14 mouse cellular contexts compared by ENCODE assay signal in genomic region chr7:51754208-51754888, GRCm38 (mm10).
DNase-seq lines count a peak whose midpoint lies in the region; ATAC-seq and TF ChIP-seq lines count a peak whose summit lies in the region.
"Had no signal": no experiment of that assay in that cellular context is flagged by ENCODE, and none has a peak within 500 bp of the region (broad histone marks: within the 10 kb centered on the region; RNA-seq: fewer than 3 reads in every experiment).

No protein-coding gene starts in this region.

- no peak overlapping the region for H3K9ac ChIP-seq in kidney, embryonic 15.5 days
- H3K9ac ChIP-seq in embryonic facial prominence, embryonic 14.5 days (ENCODE audit: low read depth, low read length): no peak overlapping the region
- no peak overlapping the region for H3K9ac ChIP-seq in neural tube, embryonic 13.5 days
- no peak overlapping the region for H3K9ac ChIP-seq in forebrain, postnatal 0 days
- H3K9ac ChIP-seq: embryonic facial prominence, embryonic 12.5 days; heart, embryonic 15.5 days had no signal

- H3K4me1 ChIP-seq in kidney, embryonic 15.5 days: 0 out of 2 replicates have a peak, but pooled peaks cover 4% of the 10 kb centered on the region
- H3K4me1 ChIP-seq in embryonic facial prominence, embryonic 14.5 days (ENCODE audit: control insufficient read depth, insufficient read depth, low read length): no peaks in the 10 kb centered on the region; the same call in 1 of the 2 replicates
- peaks cover 17% of the 10 kb centered on the region for H3K4me1 ChIP-seq in midbrain, embryonic 10.5 days
- peaks cover 28% of the 10 kb centered on the region for H3K4me1 ChIP-seq in neural tube, embryonic 13.5 days (replicated peaks)
- H3K4me1 ChIP-seq in forebrain, postnatal 0 days (ENCODE audit: insufficient read depth): 0 out of 2 replicates have a peak, but pooled peaks cover 3% of the 10 kb centered on the region
- H3K4me1 ChIP-seq: embryonic facial prominence, embryonic 12.5 days; heart, embryonic 15.5 days had no signal

- H3K9me3 ChIP-seq in kidney, embryonic 15.5 days (replicated peaks): no peaks in the 10 kb centered on the region
- H3K9me3 ChIP-seq in embryonic facial prominence, embryonic 14.5 days (ENCODE audit: control insufficient read depth, low read length): no peaks in the 10 kb centered on the region
- H3K9me3 ChIP-seq in midbrain, embryonic 10.5 days (replicated peaks): no peaks in the 10 kb centered on the region
- no peaks in the 10 kb centered on the region for H3K9me3 ChIP-seq in neural tube, embryonic 13.5 days
- no peaks in the 10 kb centered on the region for H3K9me3 ChIP-seq in forebrain, postnatal 0 days (ENCODE audit: low read length)
- H3K9me3 ChIP-seq: embryonic facial prominence, embryonic 12.5 days; heart, embryonic 15.5 days had no signal

- H3K27me3 ChIP-seq in kidney, embryonic 15.5 days: peaks cover 65% of the 10 kb centered on the region
- H3K27me3 ChIP-seq in embryonic facial prominence, embryonic 14.5 days (replicated peaks; ENCODE audit: control insufficient read depth, insufficient read depth, low read length): no peaks in the 10 kb centered on the region
- H3K27me3 ChIP-seq in midbrain, embryonic 10.5 days (ENCODE audit: low read depth, poor library complexity, severe bottlenecking): peaks cover 48% of the 10 kb centered on the region
- H3K27me3 ChIP-seq in neural tube, embryonic 13.5 days: peaks cover 9% of the 10 kb centered on the region; the same call in 1 of the 2 replicates
- no peaks in the 10 kb centered on the region for H3K27me3 ChIP-seq in forebrain, postnatal 0 days (ENCODE audit: insufficient read depth, low read length)
- H3K27me3 ChIP-seq: embryonic facial prominence, embryonic 12.5 days; heart, embryonic 15.5 days had no signal

- peak; percentile 98 for ATAC-seq in kidney, embryonic 15.5 days (replicated peaks; ENCODE audit: low FRiP score)
- ATAC-seq in embryonic facial prominence, embryonic 14.5 days (ENCODE audit: low read depth): no peak
- peak; percentile 81 for ATAC-seq in neural tube, embryonic 13.5 days (ENCODE audit: low read depth)
- no peak for ATAC-seq in megakaryocyte-erythroid progenitor cell, adult 5-6 weeks (replicated peaks; ENCODE audit: low FRiP score, low TSS enrichment, poor library complexity, severe bottlenecking)
- ATAC-seq in forebrain, postnatal 0 days: no peak

- 17% methylated on average over 13 of the region's 13 CpGs for WGBS in kidney, embryonic 15.5 days
- 43% methylated on average over 13 of the region's 13 CpGs for WGBS in embryonic facial prominence, embryonic 14.5 days
- 43% methylated on average over 13 of the region's 13 CpGs for WGBS in midbrain, embryonic 10.5 days
- WGBS in neural tube, embryonic 13.5 days: 17% methylated on average over 13 of the region's 13 CpGs
- 62% methylated on average over 13 of the region's 13 CpGs for WGBS in forebrain, postnatal 0 days

- no peak overlapping the region for H3K4me3 ChIP-seq in kidney, embryonic 15.5 days (replicated peaks)
- no peak overlapping the region for H3K4me3 ChIP-seq in embryonic facial prominence, embryonic 14.5 days (ENCODE audit: low read depth, low read length)
- no peak overlapping the region for H3K4me3 ChIP-seq in midbrain, embryonic 10.5 days
- H3K4me3 ChIP-seq in neural tube, embryonic 13.5 days: no peak overlapping the region
- no peak overlapping the region for H3K4me3 ChIP-seq in forebrain, postnatal 0 days (ENCODE audit: low read depth, low read length)
- H3K4me3 ChIP-seq: embryonic facial prominence, embryonic 12.5 days; heart, embryonic 15.5 days had no signal

- H3K27ac ChIP-seq in kidney, embryonic 15.5 days: no peak overlapping the region
- peak overlapping the region; percentile 39; the same call in 1 of the 2 replicates for H3K27ac ChIP-seq in embryonic facial prominence, embryonic 14.5 days (replicated peaks; ENCODE audit: low read depth, low read length)
- H3K27ac ChIP-seq in midbrain, embryonic 10.5 days (replicated peaks): no peak overlapping the region; the same call in 1 of the 2 replicates
- H3K27ac ChIP-seq in neural tube, embryonic 13.5 days (replicated peaks): peak overlapping the region; percentile 78
- H3K27ac ChIP-seq in forebrain, postnatal 0 days (ENCODE audit: low read depth, low read length): no peak overlapping the region
- H3K27ac ChIP-seq: embryonic facial prominence, embryonic 12.5 days; heart, embryonic 15.5 days; macrophage had no signal

- no peaks in the 10 kb centered on the region for H3K36me3 ChIP-seq in kidney, embryonic 15.5 days
- H3K36me3 ChIP-seq in embryonic facial prominence, embryonic 14.5 days (ENCODE audit: control insufficient read depth, insufficient read depth, low read length): no peaks in the 10 kb centered on the region
- no peaks in the 10 kb centered on the region for H3K36me3 ChIP-seq in midbrain, embryonic 10.5 days
- H3K36me3 ChIP-seq in neural tube, embryonic 13.5 days: no peaks in the 10 kb centered on the region
- H3K36me3 ChIP-seq in forebrain, postnatal 0 days (ENCODE audit: insufficient read depth): no peaks in the 10 kb centered on the region
- H3K36me3 ChIP-seq: embryonic facial prominence, embryonic 12.5 days; heart, embryonic 15.5 days had no signal

- H3K4me2 ChIP-seq in kidney, embryonic 15.5 days: no peak overlapping the region
- H3K4me2 ChIP-seq in embryonic facial prominence, embryonic 14.5 days (ENCODE audit: low read depth, low read length): no peak overlapping the region
- H3K4me2 ChIP-seq in neural tube, embryonic 13.5 days: no peak overlapping the region
- no peak overlapping the region for H3K4me2 ChIP-seq in forebrain, postnatal 0 days (ENCODE audit: low read depth)
- H3K4me2 ChIP-seq: embryonic facial prominence, embryonic 12.5 days; heart, embryonic 15.5 days had no signal

- no peak for DNase-seq in kidney, postnatal 14 days
- peak; percentile 27 for DNase-seq in embryonic facial prominence, embryonic 14.5 days (ENCODE audit: low spot score)
- peak; percentile 39 for DNase-seq in midbrain, embryonic 10.5 days (ENCODE audit: low spot score)
- no peak for DNase-seq in heart, adult 18-20 months
- DNase-seq in forebrain, postnatal 0 days: no peak
- DNase-seq: cerebellum, adult 11 months; gastrocnemius, postnatal 36 days; right cerebral cortex, postnatal 14 days had no signal

- no peak for TF ChIP-seq CTCF in forebrain, postnatal 0 days (IDR thresholded peaks at IDR 0.05; ENCODE audit: low read depth)

Comparison
In these comparisons a context has a peak if more than half of its experiments do, and no peak if none do; other contexts are left out.
1. ATAC-seq: peak in kidney, embryonic 15.5 days (single experiment) and neural tube, embryonic 13.5 days (single experiment); none in embryonic facial prominence, embryonic 14.5 days (single experiment), megakaryocyte-erythroid progenitor cell, adult 5-6 weeks (single experiment) and forebrain, postnatal 0 days (single experiment).
2. H3K27ac ChIP-seq: peak in embryonic facial prominence, embryonic 14.5 days (single experiment) and neural tube, embryonic 13.5 days (single experiment); none in kidney, embryonic 15.5 days (single experiment), midbrain, embryonic 10.5 days (single experiment) and forebrain, postnatal 0 days (single experiment).
3. DNase-seq: peak in embryonic facial prominence, embryonic 14.5 days (single experiment) and midbrain, embryonic 10.5 days (single experiment); none in kidney, postnatal 14 days (single experiment), heart, adult 18-20 months (0 of 2) and forebrain, postnatal 0 days (single experiment).